Mouse (Mus musculus): Measurements from ENCODE around the gene Hipk4.

DNA sequence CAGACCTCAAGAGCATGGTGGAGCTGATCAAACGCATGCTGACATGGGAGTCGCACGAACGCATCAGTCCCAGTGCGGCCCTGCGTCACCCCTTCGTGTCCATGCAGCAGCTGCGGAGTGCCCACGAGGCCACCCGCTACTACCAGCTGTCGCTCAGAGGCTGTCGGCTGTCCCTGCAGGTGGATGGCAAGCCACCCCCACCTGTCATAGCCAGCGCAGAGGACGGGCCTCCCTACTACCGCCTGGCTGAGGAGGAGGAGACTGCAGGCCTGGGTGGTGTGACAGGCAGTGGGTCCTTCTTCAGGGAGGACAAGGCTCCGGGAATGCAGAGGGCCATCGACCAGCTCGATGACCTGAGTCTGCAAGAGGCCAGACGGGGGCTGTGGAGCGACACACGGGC is 6.0 kb downstream of the Hipk4 start:
- TF ChIP-seq CTCF (IDR thresholded peaks at IDR 0.05) (no peak), EP300 (IDR thresholded peaks at IDR 0.05) (no peak)

Measured in lung, postnatal 0 days (tissue).